Mouse (Mus musculus) pancreas, adult 10 weeks (tissue): ENCODE results near the gene Olfr1012. TPM values are rescaled to one million over a fixed set of nuclear protein-coding genes. Genes with fewer than 3 reads are reported as not detected.

Source experiments
- polyA plus RNA-seq: library from polyadenylated mRNA; stranded (reverse); fragments of 350-450 nt; fragmentation: Illumina TruSeq; extraction: RNeasy Lipid Tissue Mini Kit (QIAGEN cat#74804); gene quantifications from one replicate; pipeline ENCODE4 v1.2.3, GENCODE M21; 2015; ENCODE audit warnings: low read depth, low replicate concordance; ENCODE audit not compliant: insufficient read depth

Olfr1012 gene
- polyA plus RNA-seq, result not detected

DNA sequence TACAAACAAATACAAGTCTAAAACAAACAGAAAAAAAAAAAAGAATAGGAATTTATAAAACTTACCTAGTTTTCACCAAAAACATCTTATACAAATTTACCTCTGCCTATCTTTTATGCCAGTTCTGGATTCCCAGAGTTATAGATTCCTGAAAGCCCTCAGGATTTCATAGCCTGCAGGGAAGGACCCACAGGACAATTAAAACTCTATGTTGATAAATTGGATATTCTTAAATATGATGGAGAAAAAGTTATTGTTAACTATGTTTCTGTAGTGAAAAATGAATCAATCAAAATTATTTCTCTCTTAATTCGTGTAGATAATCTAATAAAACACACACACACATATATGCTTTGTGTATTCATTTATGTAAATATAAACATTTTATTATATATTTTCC lies at the start of gene Olfr1012:
TSS of gene Olfr1012 (minus strand) at position 101 of the 400 bp plus-strand sequence.

DNA sequence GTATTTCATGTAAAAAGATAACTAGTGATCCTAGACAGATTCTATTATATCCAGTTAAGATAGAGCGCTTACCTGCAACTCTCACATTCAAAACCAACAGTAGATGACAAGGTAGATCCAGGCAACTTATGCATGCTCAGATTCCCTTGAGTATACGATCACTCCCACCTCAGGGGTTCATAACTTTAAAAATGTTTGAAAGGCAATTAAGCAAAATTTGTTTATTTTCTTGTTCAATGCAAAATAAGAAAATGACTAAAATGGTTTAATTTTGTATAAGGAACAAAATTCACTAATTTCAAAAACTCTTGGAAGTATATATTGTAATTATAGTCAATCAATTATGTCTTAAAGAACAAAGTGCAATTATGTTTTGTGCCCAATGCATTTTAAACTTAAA lies 39.9 kb upstream of the Olfr1012 start, which contains the start of gene Olfr1016:
TSS of gene Olfr1016 (minus strand) at position 101 of the 400 bp plus-strand sequence.

DNA sequence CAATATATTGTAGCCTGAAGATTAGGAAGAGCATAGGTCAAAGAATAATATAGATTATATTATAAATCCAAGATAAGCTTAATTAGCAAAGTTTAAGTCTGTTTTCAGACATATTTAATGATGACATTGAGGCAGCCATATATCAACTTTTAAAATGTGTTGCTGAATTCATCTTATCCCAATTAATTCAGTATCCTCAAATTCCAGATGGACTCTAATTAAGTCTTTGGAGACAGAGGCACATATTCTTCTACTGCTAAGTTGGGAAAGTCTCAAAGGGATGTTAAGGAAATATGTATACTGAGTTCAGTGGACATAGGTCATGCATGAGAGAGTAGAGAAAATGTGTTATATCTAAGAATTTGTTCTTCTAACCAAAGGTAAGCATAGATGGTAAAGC lies 19.2 kb upstream of the Olfr1012 start, which contains the start of gene Olfr1015:
TSS of gene Olfr1015 (plus strand) at position 301 of the 400 bp plus-strand sequence.

GRCm38 (mm10) chr2:85772413-85772812 lies 9.8 kb upstream of the Olfr1012 start, which contains the start of gene Olfr1014:
TSS of gene Olfr1014 (plus strand) at chr2:85772713.

DNA sequence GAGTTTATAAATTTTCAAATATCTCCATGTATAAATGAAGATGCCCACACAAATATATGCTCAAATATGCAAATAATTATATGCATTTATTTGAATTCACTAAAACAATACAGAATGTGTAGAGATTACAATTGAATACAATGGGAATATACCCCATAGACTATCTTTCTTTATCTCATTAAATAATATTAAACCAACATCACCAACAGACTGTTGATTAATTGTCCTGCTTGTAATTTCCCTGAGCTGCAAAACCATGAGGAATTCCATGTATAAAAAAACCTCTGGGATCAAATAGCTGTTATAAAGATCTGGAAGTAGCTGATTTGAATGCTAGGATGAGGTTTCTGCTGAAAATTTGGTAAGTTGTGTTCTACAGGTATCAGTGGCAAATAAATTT lies 4.2 kb upstream of the Olfr1012 start, which contains the start of gene Olfr1013:
TSS of gene Olfr1013 (plus strand) at position 301 of the 400 bp plus-strand sequence.

DNA sequence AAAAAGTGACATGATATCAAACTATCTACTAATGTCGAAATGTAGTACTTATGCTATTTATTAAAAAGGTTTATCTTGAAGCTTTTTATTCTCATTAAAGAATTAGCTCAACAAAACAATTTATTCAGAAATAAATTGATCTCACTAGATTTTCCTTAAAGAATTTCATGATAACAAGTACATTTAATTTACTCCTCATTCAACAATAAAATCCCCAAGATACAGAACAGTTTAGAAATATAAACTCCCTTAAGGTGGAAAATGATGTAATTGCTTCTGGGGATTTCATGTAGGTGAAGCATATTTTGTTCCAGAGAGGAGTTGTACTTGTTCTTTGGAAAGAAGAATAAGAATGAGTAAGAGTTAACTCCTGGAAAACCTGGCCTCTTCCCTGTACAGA lies 47.4 kb downstream of the Olfr1012 start, which contains the start of gene Olfr1009:
TSS of gene Olfr1009 (plus strand) at position 301 of the 400 bp plus-strand sequence.

Other genes with a start within 250 kb of the Olfr1012 start
- not detected for gene 4833423E24Rik, start 243.7 kb downstream of the Olfr1012 start, polyA plus RNA-seq
- gene Olfr996, start 183.6 kb downstream of the Olfr1012 start, polyA plus RNA-seq, result not detected
- gene Olfr998, start 173.8 kb downstream of the Olfr1012 start, polyA plus RNA-seq, result not detected
- not detected for gene Olfr1000, start 150.9 kb downstream of the Olfr1012 start, polyA plus RNA-seq
- gene Olfr1002, start 112.1 kb downstream of the Olfr1012 start, polyA plus RNA-seq, result not detected
- gene Olfr154, start 98.3 kb downstream of the Olfr1012 start, polyA plus RNA-seq, result not detected
- not detected for gene Olfr1006, start 84.0 kb downstream of the Olfr1012 start, polyA plus RNA-seq
- not detected for gene Olfr1008, start 73.3 kb downstream of the Olfr1012 start, polyA plus RNA-seq
- not detected for gene Olfr1009, start 47.3 kb downstream of the Olfr1012 start, polyA plus RNA-seq
- gene Olfr1013, start 4.3 kb upstream of the Olfr1012 start, polyA plus RNA-seq, result not detected
- gene Olfr1014, start 9.9 kb upstream of the Olfr1012 start, polyA plus RNA-seq, result not detected
- not detected for gene Olfr1015, start 19.3 kb upstream of the Olfr1012 start, polyA plus RNA-seq
- gene Olfr1016, start 39.8 kb upstream of the Olfr1012 start, polyA plus RNA-seq, result not detected
- gene Olfr1018, start 55.7 kb upstream of the Olfr1012 start, polyA plus RNA-seq, result not detected
- not detected for gene Olfr1019, start 82.7 kb upstream of the Olfr1012 start, polyA plus RNA-seq
- not detected for gene Olfr1020, start 84.3 kb upstream of the Olfr1012 start, polyA plus RNA-seq
- not detected for gene Olfr1022, start 105.8 kb upstream of the Olfr1012 start, polyA plus RNA-seq
- not detected for gene Olfr1023, start 122.9 kb upstream of the Olfr1012 start, polyA plus RNA-seq
- not detected for gene Olfr1024, start 142.3 kb upstream of the Olfr1012 start, polyA plus RNA-seq
- not detected for gene Olfr1025-ps1, start 152.4 kb upstream of the Olfr1012 start, polyA plus RNA-seq
- not detected for gene Olfr1026, start 158.8 kb upstream of the Olfr1012 start, polyA plus RNA-seq
- gene Olfr1028, start 187.7 kb upstream of the Olfr1012 start, polyA plus RNA-seq, result not detected
- gene Olfr1029, start 211.1 kb upstream of the Olfr1012 start, polyA plus RNA-seq, result not detected
- gene Olfr1030, start 216.5 kb upstream of the Olfr1012 start, polyA plus RNA-seq, result not detected
- gene Olfr1031, start 227.5 kb upstream of the Olfr1012 start, polyA plus RNA-seq, result not detected
- not detected for gene Olfr1032, start 242.8 kb upstream of the Olfr1012 start, polyA plus RNA-seq